Mouse (Mus musculus) heart, embryonic 16.5 days (tissue): ENCODE measurements around the gene Grm4. TPM values are rescaled to one million over a fixed set of nuclear protein-coding genes. Genes with fewer than 3 reads are reported as not detected.
"Not testable (repeated sequence)": the region's sequence is repeated elsewhere in the genome, so short reads cannot be mapped to it uniquely, and the experiment has no call there.

Source experiments
- ATAC-seq: fragments of 200-750 bp; cut with Nextera tagmentation; replicated peaks from 2 replicates; pipeline ENCODE4 v1.8.0; 2017; ENCODE audit warnings: moderate number of reproducible peaks; ENCODE audit not compliant: insufficient read depth, low FRiP score; ENCODE audit errors: extremely low read depth
- H3K27ac ChIP-seq: fragments of 300-500 bp; sonication (generic); 2 replicates; pipeline ENCODE4 v1.5.1; 2014; ENCODE audit warnings: mild to moderate bottlenecking, low read length, control low read depth, moderate library complexity
- H3K27me3 ChIP-seq: fragments of 300-500 bp; sonication (generic); 2 replicates; pipeline ENCODE4 v1.6.1; 2014; ENCODE audit warnings: low read length, mixed read lengths; ENCODE audit not compliant: control insufficient read depth, insufficient read depth
- H3K36me3 ChIP-seq: fragments of 300-500 bp; sonication (generic); 2 replicates; pipeline ENCODE4 v1.6.1; 2014; ENCODE audit not compliant: control insufficient read depth, insufficient read depth
- H3K4me1 ChIP-seq: fragments of 300-500 bp; sonication (generic); 2 replicates; pipeline ENCODE4 v1.6.1; 2014; ENCODE audit warnings: low read length, mixed read lengths; ENCODE audit not compliant: control insufficient read depth, insufficient read depth
- H3K4me2 ChIP-seq: fragments of 300-500 bp; sonication (generic); 2 replicates; pipeline ENCODE4 v1.6.1; 2014; ENCODE audit warnings: low read depth, mild to moderate bottlenecking, control low read depth, low read length
- H3K4me3 ChIP-seq: fragments of 300-500 bp; sonication (generic); 2 replicates; pipeline ENCODE4 v1.5.1; 2014; ENCODE audit warnings: mild to moderate bottlenecking, control low read depth, low read length
- H3K9ac ChIP-seq: fragments of 300-500 bp; sonication (generic); 2 replicates; pipeline ENCODE4 v1.6.1; 2014; ENCODE audit warnings: low read length, control low read depth
- H3K9me3 ChIP-seq: fragments of 300-500 bp; sonication (generic); replicated peaks from 2 replicates; pipeline ENCODE4 v1.6.1; 2016; ENCODE audit warnings: low read length; ENCODE audit not compliant: control insufficient read depth
- WGBS: fragments of 180-500 bp; shearing (Covaris S2); extraction: QIAGEN DNeasy Blood & Tissue Kit; methylation state at CpG from one replicate; pipeline ENCODE4 v1.1.7; 2014; 5-methylcytosine and 5-hydroxymethylcytosine counted together
- polyA plus RNA-seq: library from polyadenylated mRNA; unstranded; fragments of >200 nt; fragmentation: Nextera tagmentation; extraction: Ambion mirVana; gene quantifications from 2 replicates; pipeline ENCODE4 v1.2.1, GENCODE M21; 2015

The Grm4 gene
- polyA plus RNA-seq, 1 experiment from 2014 or later, result 0.30 TPM

DNA sequence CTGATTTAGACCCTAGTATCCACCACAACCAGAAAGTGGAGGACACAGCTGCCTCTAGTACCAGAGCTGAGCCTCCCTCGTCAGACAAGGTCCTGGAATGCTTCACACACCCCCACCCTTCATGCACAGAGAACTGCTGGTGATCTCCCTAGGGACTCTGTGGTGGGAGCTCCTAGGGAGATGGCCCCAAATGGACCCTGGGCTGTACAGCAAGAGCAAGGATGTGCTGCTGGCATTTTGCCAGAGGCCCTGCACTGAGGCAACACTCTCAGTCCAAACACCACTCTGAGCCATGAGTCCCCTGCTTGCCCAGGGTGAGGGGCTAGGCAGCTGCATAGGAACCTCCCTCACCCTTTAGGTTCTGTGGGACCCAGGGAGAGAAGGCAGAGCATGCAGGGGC lies 134.8 kb downstream of the Grm4 start:
- Histone ChIP-seq H3K4me1 (no peaks in the 10 kb centered on the region), H3K4me3 (no peak overlapping the region), H3K27me3 (no peaks in the 10 kb centered on the region; the same call in 1 of the 2 replicates), H3K4me2 (no peak overlapping the region), H3K27ac (no peak overlapping the region), H3K9ac (no peak overlapping the region), H3K36me3 (no peaks in the 10 kb centered on the region), H3K9me3 (0 out of 2 replicates have a peak, but pooled peaks cover 2% of the 10 kb centered on the region)
- 19% methylated on average over 1 of the region's 1 CpGs for WGBS
- ATAC-seq, result no peak

DNA sequence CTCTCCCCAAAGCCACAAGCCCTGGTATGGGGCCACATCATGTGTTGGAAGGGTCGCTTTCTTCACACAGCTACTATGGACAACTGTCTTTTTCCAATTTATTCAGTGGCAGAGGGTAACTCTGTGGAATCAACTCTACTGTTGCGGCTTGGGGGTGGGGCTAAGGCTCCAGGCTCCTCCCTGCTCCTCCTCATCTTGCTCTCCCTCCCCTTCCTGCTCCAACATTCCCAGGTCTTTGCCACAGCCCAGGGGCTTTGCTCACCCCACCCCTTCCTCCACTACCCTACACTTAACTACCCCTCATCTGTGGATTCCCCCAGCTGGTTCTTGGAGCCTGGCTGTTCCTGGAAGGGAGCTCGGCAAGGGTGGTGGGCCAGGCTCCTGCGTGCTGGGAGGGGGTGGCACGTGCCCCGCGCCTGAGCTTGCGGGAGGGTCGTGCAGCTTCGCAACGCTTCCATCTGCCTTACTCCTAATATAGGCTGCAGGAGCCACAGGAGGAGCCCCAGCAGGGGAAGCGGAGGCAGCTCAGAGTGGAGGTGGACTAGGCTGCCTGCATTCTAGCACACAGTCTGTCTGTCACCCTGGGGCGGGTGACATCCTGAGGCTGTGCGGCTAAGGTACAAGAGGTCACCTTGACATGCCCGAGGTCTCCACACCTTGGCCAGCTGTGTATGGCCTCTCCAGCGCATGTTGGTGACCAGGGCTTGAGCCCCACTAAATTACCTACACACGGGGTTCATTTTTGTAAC lies 135.5 kb downstream of the Grm4 start:
- no peaks in the 10 kb centered on the region for H3K36me3 ChIP-seq

DNA sequence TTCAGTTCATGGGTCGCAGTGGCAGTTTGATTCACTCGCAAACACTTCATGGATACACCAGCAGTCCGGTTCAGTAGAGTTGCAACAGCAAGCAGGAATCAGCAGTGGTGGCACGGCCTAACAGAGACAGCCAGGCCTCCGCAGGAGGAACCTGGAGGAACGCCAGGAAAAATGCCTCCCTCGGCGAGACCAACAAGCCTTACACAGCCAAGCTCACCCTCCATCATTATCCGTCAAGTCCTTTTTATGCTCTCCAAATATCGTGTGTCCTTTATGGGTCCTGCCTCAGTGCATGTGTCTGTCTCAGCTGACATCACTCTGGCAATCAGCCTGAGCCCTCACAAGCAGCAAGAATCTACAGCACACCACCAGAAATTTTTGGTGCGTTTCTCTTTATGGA lies 138.3 kb downstream of the Grm4 start:
- ATAC-seq, result no peak
- 66% methylated on average over 11 of the region's 11 CpGs for WGBS
- no peaks in the 10 kb centered on the region for H3K9me3 ChIP-seq

More for the DNA sequence above, 135.5 kb downstream of the Grm4 start:
- H3K4me2 ChIP-seq, result no peak overlapping the region
- H3K4me1 ChIP-seq, result no peaks in the 10 kb centered on the region
- H3K27ac ChIP-seq, result no peak overlapping the region
- WGBS, result 30% methylated on average over 17 of the region's 17 CpGs
- no peak for ATAC-seq
- 0 out of 2 replicates have a peak, but pooled peaks cover 2% of the 10 kb centered on the region for H3K9me3 ChIP-seq
- no peak overlapping the region for H3K4me3 ChIP-seq
- no peaks in the 10 kb centered on the region; the same call in 1 of the 2 replicates for H3K27me3 ChIP-seq
- no peak overlapping the region for H3K9ac ChIP-seq

DNA sequence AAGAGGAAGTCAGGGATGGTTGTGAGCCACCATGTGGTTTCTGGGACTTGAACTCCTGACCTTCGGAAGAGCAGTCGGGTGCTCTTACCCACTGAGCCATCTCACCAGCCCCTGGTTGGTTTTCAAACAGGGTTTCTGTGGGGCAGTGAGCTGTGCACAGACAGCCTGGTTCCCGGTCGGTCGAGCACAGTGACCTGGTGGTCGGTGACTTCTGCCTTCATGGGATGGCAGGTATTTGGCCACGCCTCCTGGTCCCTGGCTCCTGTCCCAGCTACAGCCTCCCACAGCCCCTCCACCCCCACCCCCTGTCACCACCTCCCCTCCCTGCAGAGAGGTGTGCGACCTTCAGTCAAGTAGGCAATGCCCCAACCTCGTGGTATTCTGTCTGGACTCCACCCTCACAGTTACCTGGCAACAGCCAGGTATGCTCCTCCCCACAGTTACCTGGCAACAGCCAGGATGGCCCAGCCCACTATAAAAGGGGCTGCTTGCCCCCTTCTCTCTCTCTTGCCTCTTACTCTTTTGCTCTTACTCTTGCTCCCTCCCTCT lies 140.2 kb downstream of the Grm4 start:
- H3K9me3 ChIP-seq, result peaks cover 12% of the 10 kb centered on the region
- not testable (repeated sequence) for ATAC-seq, H3K9ac ChIP-seq, H3K36me3 ChIP-seq, H3K4me3 ChIP-seq, H3K27ac ChIP-seq, H3K4me1 ChIP-seq, H3K4me2 ChIP-seq, H3K27me3 ChIP-seq
- WGBS, result 58% methylated on average over 9 of the region's 9 CpGs

More for the DNA sequence above, 138.3 kb downstream of the Grm4 start:
- no peak overlapping the region for H3K4me3 ChIP-seq
- no peak overlapping the region for H3K9ac ChIP-seq
- no peaks in the 10 kb centered on the region for H3K4me1 ChIP-seq
- H3K27ac ChIP-seq, result no peak overlapping the region
- H3K27me3 ChIP-seq, result peaks cover 4% of the 10 kb centered on the region; the same call in 1 of the 2 replicates
- H3K4me2 ChIP-seq, result no peak overlapping the region
- H3K36me3 ChIP-seq, result no peaks in the 10 kb centered on the region

DNA sequence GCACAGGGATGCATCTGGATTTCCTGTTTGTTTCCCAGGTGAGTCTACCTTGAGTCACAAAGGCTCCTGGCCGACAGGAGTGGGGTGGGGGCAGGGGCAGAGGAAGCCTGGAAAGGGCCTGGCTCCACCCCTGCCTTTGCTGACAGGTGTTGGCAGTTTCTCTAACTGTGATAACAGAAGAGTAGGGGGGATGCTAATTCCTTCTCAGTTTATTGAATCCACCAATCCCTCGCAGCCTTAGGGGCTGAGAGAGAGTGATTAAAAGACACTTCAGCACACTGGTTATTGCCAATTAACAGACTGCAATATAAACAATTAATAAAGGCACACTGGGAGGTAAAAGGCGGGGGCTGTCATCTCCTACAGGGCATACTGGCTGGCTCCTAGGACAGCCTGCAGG lies 142.2 kb downstream of the Grm4 start:
- H3K27ac ChIP-seq, result no peak overlapping the region
- H3K4me1 ChIP-seq, result no peaks in the 10 kb centered on the region
- ATAC-seq, result no peak
- H3K9ac ChIP-seq, result no peak overlapping the region
- H3K27me3 ChIP-seq, result peaks cover 4% of the 10 kb centered on the region; the same call in 1 of the 2 replicates
- H3K9me3 ChIP-seq, result peaks cover 12% of the 10 kb centered on the region
- WGBS, result 26% methylated on average over 3 of the region's 3 CpGs
- peaks cover 3% of the 10 kb centered on the region; the same call in 1 of the 2 replicates for H3K36me3 ChIP-seq
- H3K4me2 ChIP-seq, result no peak overlapping the region
- H3K4me3 ChIP-seq, result no peak overlapping the region

DNA sequence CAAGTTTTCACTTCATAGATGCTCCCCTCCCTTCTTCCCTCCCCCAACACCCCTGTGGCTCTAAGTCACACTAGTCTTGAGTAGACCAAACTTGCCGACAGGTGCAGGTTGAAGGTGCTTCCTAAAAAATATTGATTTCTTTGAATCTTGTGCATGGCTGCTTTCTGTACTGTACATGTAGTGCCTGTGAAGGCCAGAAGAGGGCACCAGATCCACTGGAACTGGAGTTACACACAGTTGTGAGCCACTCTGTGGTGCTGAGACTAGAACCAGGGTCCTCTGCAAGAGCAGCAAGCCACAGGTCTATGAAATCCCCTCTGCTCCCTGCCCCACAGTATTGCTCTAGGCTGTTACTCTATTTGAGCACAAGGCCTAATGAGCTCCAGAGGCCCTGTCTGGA lies 144.1 kb downstream of the Grm4 start:
- no peak overlapping the region for H3K4me3 ChIP-seq
- H3K27ac ChIP-seq, result no peak overlapping the region
- peaks cover 9% of the 10 kb centered on the region; the same call in 1 of the 2 replicates for H3K4me1 ChIP-seq
- no peak for ATAC-seq
- H3K4me2 ChIP-seq, result no peak overlapping the region
- 91% methylated on average over 1 of the region's 1 CpGs for WGBS
- H3K27me3 ChIP-seq, result peaks cover 7% of the 10 kb centered on the region; the same call in 1 of the 2 replicates
- peaks cover 3% of the 10 kb centered on the region; the same call in 1 of the 2 replicates for H3K36me3 ChIP-seq
- no peak overlapping the region for H3K9ac ChIP-seq
- H3K9me3 ChIP-seq, result peaks cover 12% of the 10 kb centered on the region

DNA sequence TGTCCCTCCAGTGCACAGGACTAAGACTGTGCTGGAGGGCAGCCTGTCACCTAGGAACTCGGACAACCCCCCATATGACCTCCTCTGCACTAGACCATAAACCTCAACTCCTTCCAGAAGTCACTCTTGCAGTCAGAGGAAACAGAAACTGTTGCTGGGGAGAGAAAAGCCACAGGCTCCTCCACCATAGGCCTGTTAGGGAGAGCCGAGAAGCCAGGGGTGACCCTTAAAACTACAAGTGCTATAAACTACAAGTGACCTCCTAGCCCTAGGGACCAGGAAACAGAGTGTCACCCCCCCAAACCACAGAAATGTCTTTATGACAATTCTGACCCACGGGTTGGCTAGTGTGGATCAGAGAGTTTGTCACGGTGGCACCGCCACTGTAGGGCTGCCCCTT lies 145.7 kb downstream of the Grm4 start:
- ATAC-seq, result no peak
- 69% methylated on average over 5 of the region's 5 CpGs for WGBS
- H3K9me3 ChIP-seq, result peaks cover 13% of the 10 kb centered on the region
- no peak overlapping the region for H3K27ac ChIP-seq
- H3K36me3 ChIP-seq, result peaks cover 3% of the 10 kb centered on the region; the same call in 1 of the 2 replicates
- H3K27me3 ChIP-seq, result peaks cover 8% of the 10 kb centered on the region; the same call in 1 of the 2 replicates
- no peak overlapping the region for H3K9ac ChIP-seq
- no peak overlapping the region for H3K4me3 ChIP-seq
- H3K4me1 ChIP-seq, result peaks cover 9% of the 10 kb centered on the region; the same call in 1 of the 2 replicates
- no peak overlapping the region for H3K4me2 ChIP-seq
